Mouse (Mus musculus) mouse trophoblast stem cell (cell line): ENCODE measurements around the gene Nr1h4.

Source experiments
- in situ Hi-C, 2 experiments: fragments of 300-500 bp; cut with MseI, MboI; formaldehyde crosslinking; loops; 2 replicates in 1 of 2; 3 replicates in 1 of 2; pipeline ENCODE4 v1.15.1; 2025

The Nr1h4 gene

GRCm38 (mm10) chr10:89521790-89522431 is 11.5 kb downstream of the Nr1h4 start:
- in situ Hi-C loops: no loop called here

DNA sequence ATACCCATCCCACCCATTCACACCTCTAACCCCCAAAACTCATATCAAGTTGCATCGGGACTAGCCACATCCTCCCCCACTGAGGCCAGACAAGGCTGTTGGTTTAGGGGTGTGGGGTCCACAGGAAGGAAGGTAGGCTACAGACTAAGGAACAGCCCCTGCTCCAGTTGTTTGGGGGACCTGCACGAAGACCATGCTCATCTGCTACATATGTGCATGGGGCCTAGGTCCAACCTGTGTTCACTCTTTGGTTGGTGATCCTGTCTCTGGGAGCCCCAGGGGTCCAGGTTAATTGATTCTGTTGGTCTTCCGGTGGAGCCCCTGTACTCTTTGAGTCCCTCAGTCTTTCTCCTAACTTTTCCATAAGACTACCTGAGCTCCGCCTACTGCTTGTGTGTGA is 13.0 kb downstream of the Nr1h4 start:
- in situ Hi-C loops: no loop called here

DNA sequence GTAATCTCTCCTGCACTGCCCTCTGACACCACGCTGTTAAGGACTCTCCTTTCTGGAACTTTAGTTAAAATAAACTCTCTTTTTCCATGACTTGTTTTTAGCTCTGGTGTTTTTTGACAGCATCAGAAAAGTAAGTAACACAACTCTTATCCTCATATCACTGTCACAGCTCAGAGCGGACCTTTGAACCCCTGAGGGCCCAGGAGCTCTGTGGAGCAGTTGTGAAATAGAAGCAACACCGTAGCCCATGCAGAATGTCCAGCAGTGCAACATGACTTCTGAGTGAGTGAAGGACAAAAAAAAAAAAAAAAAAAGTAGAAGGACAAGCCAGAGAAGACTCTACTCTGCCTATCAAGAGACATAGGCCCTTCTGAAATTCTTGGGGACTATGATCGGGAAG is 14.2 kb downstream of the Nr1h4 start:
- in situ Hi-C loops: no loop called here

DNA sequence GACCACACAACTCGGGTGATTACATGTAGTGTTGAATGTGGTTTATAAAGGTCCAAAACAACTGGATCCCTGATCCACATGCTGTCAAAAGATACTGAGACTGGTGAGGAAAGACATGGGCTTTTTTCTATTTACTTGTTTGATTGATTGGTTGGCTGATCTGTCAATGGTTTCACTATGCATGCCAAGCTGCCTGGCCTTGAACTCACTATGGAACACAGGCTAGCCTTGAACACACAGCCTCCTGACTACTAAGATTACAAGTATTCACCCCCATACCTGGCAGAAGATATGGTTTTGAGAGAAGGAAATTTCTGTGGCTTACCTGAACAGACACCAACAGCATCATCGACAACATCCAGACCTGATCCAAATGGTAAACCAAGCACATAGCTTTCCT is 15.0 kb downstream of the Nr1h4 start:
- in situ Hi-C loops: no loop called here

DNA sequence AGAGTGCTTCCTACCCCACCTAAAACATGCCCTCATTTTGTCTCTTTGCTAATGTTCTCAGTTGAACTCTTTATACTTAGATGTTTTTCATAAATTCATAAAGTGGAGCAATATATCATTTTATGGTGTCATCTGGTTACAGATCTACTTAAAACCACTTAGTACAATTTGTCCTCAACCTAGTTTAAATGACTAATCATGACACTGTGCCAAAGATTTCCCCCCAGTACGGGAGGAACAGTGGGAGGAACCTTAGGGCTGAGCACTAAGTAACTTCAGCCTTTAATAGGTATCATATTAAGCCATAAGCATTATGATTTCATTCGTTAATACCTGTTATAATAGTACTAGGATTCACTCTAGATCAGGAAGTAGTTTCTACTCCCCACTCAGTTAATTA is 17.6 kb downstream of the Nr1h4 start:
- in situ Hi-C loops: no loop called here

DNA sequence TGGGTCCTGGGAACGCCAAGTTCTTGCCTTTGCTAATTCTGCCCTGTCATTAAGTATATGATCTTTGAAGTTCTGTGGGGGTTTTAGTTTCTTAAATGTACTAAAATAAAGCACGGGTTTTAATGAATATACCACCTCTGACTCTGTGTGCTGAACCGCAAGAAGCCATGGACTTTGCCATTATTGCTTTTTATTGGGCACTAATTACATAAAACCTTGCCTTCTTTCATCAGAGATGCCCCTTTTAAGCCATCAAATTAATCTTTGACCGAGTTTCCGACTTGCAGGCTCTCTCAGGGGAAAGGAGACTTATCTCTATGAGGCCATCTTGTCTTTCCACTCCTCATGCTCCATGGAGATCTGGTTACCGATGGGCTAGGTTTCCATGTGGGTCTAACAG is 20.8 kb downstream of the Nr1h4 start:
- in situ Hi-C loops: no loop called here

- in situ Hi-C loops: no loop called here
Observed at GRCm38 (mm10) chr10:89510547-89510946, 22.8 kb downstream of the Nr1h4 start.

DNA sequence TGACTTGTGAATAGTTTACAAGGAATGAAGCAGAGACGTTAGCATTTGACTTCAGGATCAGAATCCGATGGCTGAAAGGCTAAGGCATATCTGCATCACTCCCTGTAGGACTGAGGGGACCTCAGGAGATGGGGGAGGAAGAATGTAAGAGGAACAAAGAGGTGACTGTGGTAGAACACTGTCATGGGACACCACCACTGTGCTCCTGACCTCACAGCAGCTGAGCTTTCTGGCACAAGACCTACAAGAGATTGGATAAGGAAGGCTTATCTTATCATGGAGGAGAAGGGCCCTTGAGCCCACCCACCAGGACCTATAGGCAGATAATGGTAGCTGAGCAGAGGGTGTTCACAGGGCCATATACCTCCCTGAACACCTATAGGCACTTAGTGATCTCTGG is 24.8 kb downstream of the Nr1h4 start:
- in situ Hi-C loops: no loop called here

DNA sequence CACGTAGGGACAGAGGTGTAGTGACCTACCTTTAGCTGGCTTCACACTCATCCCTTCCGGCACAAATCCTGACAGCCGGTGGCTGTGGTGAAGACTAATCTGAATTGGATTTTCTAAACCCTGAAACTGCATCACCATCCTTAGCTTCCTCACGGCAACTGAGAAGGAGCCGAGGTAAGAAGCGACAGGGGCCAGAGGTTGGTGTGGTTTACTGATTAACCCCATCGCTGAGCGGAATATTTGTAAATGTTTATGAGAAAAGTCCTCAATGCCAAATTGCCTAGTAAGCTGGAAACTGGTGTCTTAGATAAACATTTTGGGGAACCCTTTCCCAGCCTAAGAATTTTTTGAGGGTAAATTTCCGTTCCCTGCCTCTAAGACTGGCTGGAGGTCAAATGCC is 26.9 kb downstream of the Nr1h4 start:
- in situ Hi-C loops: no loop called here

DNA sequence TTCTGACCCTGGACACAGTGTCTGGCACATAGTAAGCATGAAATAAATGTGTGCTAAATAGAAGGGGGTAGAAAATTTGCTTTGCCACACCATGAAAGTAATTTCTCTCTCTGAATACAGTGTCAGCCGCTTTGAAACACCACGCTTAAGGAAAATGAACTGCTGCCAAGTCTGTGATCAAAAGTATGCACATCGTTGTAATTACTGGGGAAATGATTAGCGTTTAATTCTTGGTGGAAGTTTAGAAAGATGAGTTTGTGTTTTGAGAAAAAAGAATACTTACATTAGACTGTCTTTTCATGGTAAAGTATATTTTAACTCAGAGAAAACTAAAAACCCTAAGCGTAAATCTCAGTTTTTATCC is 27.8 kb downstream of the Nr1h4 start:
- in situ Hi-C loops: no loop called here

DNA sequence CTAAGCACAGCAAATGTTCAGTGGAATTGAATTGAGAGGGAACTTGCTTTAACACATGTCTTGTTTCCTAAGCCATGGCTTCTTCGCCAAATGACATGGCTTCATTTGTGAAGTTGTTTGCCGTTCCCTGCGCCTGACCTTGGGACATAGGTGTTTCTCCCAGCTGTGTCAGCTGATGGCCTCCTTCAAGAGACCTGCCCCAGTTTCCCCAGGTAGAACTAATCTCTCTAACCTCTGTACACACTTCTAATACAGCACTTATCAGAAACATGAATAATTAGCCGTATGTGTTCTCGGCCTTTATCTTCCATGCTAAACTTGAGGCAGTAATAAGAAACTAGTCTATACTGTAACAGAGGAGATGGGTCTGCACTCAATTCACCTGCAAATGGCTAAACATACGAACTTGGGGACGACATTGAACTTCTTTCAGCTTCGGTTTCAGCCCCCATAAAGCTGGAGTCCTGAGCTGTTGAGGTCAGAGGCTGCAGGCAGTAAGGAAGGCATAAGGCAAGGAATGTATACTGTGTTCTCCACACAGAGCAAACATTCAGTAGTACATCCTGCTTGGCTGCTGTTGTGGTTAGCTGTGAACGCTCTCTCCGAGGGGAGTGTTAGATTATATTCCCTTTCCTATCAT is 28.3 kb downstream of the Nr1h4 start:
- in situ Hi-C loops: no loop called here

- in situ Hi-C loops: no loop called here
Observed at GRCm38 (mm10) chr10:89502986-89503560, 30.3 kb downstream of the Nr1h4 start.

- in situ Hi-C loops: no loop called here
Observed at GRCm38 (mm10) chr10:89501902-89502301, 31.5 kb downstream of the Nr1h4 start.

DNA sequence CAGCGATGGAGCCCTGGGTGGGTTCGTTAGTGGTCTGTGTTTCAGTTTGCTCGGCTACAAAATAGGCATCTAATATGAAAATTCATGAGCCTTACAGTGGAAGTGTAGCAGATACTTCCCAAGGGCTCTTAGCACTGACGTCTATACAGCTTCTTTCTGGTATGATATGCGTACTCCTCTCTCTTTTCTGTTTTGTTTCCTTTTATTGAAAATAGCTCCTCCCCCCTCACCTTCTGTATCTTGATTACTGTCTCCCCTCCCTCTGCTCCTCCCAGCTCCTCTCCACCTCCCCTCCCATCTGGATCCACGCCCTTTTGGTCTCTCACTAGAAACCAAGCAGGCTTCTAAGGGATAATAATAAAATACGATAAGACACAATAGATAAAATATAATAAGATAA is 37.8 kb downstream of the Nr1h4 start:
- in situ Hi-C loops: no loop called here

GRCm38 (mm10) chr10:89491321-89491720 is 42.1 kb downstream of the Nr1h4 start:
- in situ Hi-C loops: no loop called here

- in situ Hi-C loops: no loop called here
Observed at GRCm38 (mm10) chr10:89490250-89490649, 43.1 kb downstream of the Nr1h4 start.

DNA sequence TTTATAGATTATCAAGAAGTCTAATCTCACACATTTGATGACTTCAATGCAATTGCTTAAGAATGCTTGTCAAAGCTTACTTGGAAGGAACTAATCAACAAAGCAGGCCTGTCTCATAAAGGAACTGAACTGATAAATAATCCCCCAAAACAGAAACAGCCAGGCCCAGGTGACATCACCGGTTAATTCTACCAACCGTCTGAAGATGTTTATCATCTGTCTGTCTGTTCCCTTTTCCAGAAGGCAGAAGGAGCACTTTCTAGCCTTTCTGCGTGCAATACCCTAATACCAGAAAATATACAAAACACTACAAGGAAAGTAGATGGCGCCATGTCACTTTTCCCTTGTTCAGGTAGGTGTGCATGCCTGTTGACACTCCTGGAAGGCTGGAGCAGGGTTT is 43.9 kb downstream of the Nr1h4 start:
- in situ Hi-C loops: no loop called here

- in situ Hi-C loops: no loop called here
Observed at GRCm38 (mm10) chr10:89486995-89487742, 46.2 kb downstream of the Nr1h4 start.

GRCm38 (mm10) chr10:89484907-89485306 is 48.5 kb downstream of the Nr1h4 start:
- in situ Hi-C loops: no loop called here

- in situ Hi-C loops: no loop called here
Observed at GRCm38 (mm10) chr10:89483812-89484602, 49.4 kb downstream of the Nr1h4 start.

DNA sequence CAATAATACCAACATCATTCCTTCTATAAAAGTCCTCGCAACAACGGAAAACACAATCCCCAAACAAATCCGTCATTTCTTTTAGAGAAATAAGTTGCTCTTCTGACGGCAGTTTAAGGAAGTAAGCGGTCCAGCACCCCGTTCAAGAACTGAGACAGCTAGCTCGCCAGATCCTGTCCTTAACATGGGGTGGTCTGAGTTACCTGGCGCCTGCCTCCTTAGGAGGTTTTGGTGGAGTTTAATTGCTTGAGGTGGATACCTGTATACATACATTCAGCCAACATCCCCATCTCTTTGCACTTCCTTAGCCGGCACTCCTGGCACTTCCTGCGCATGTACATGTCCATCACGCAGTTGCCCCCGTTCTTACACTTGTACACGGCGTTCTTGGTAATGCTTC is 50.3 kb downstream of the Nr1h4 start:
- in situ Hi-C loops: no loop called here

DNA sequence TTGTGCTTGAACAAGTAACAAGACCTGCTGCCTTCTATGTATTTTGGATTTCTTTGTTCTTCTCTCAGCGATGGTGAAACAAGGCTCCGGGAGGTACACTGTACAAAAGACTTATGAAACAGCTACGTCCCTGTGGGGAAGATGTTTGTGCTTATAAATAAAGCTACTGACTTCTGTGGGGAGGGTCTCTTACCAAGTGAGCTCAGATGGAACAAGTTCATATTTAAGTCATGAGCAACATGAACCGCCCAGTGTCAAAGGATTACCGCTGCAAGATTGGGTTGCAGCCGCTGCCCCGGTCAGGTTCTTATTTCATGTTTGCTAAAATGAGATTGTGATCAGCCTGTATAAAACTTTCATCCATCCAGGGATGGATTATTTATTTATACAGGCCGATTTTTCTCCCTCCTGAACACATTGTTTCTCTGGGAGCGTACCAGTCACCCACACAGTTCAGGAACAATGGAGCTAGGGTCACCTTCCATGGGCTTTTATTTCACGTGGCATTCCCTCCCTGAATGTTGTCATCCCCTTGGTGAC is 51.2 kb downstream of the Nr1h4 start:
- in situ Hi-C loops: no loop called here
